Mouse (Mus musculus) ES-E14 (cell line): ENCODE data around the gene Pparg. TPM values are rescaled to one million over a fixed set of nuclear protein-coding genes. Genes with fewer than 3 reads are reported as not detected.

Experiments
- DNase-seq: peaks from one replicate; pipeline ENCODE4 v3.0.0-alpha.2; 2013; ENCODE audit warnings: low read depth, low spot score
- H3K27ac ChIP-seq: 2 replicates; pipeline ENCODE4 v1.5.1; 2012; ENCODE audit warnings: low read depth, mild to moderate bottlenecking, low read length, moderate library complexity, mixed read lengths; ENCODE audit not compliant: poor library complexity, insufficient read depth, severe bottlenecking
- H3K36me3 ChIP-seq: 2 replicates; pipeline ENCODE4 v1.6.1; 2012; ENCODE audit warnings: mild to moderate bottlenecking, low read length, moderate library complexity, mixed read lengths; ENCODE audit not compliant: control insufficient read depth, poor library complexity, insufficient read depth, severe bottlenecking
- H3K4me1 ChIP-seq, 2 experiments: fragments of 150-350 bp in 1 of 2; sonication (generic) in 1 of 2; 2 replicates each; pipeline ENCODE4 v1.6.1; 2012; ENCODE audit warnings: low read length in 2 of 2, mild to moderate bottlenecking in 1 of 2, mixed read lengths in 1 of 2; ENCODE audit not compliant: control insufficient read depth in 2 of 2, insufficient read depth in 2 of 2, poor library complexity in 1 of 2
- H3K4me3 ChIP-seq, 2 experiments: fragments of 150-350 bp in 1 of 2; sonication (generic) in 1 of 2; 2 replicates each; pipeline ENCODE4 v1.5.1; 2012; ENCODE audit warnings: low read length in 2 of 2, low read depth in 1 of 2, mild to moderate bottlenecking in 1 of 2, mixed read lengths in 1 of 2; ENCODE audit not compliant: insufficient read depth in 1 of 2, poor library complexity in 1 of 2, severe bottlenecking in 1 of 2
- H3K9ac ChIP-seq: 2 replicates; pipeline ENCODE4 v1.6.1; 2012; ENCODE audit warnings: low read depth, mild to moderate bottlenecking, low read length, mixed read lengths; ENCODE audit not compliant: poor library complexity, insufficient read depth, severe bottlenecking
- H3K9me3 ChIP-seq: fragments of 150-350 bp; sonication (generic); 2 replicates; pipeline ENCODE4 v1.6.1; 2012; ENCODE audit warnings: low read depth, mild to moderate bottlenecking, low read length; ENCODE audit not compliant: control insufficient read depth, insufficient read depth
- CHD2 ChIP-seq: IDR thresholded peaks from 2 replicates; pipeline ENCODE4 v1.6.1; 2014; ENCODE audit warnings: mild to moderate bottlenecking, low read depth, low read length, inconsistent platforms
- HCFC1 ChIP-seq: IDR thresholded peaks from 2 replicates; pipeline ENCODE4 v1.6.1; 2012; ENCODE audit warnings: low read length, inconsistent platforms, borderline replicate concordance; ENCODE audit not compliant: insufficient read depth
- MAFK ChIP-seq: IDR thresholded peaks from 2 replicates; pipeline ENCODE4 v1.6.1; 2014; ENCODE audit warnings: mild to moderate bottlenecking, low read depth, low read length, inconsistent platforms; ENCODE audit not compliant: insufficient read depth
- ZC3H11A ChIP-seq: IDR thresholded peaks from 2 replicates; pipeline ENCODE4 v1.6.1; 2012; ENCODE audit warnings: low read depth, mild to moderate bottlenecking, inconsistent platforms, low read length, borderline replicate concordance
- ZNF384 ChIP-seq: IDR thresholded peaks from 2 replicates; pipeline ENCODE4 v1.6.1; 2012; ENCODE audit warnings: low read depth, low read length, inconsistent platforms
- in situ Hi-C, 2 experiments: fragments of 600-800 bp; cut with MboI; formaldehyde crosslinking; loops; one replicate each; pipeline ENCODE4 v1.15.1; 2025; ENCODE audit warnings: low sequenced_read_pairs in 2 of 2, inconsistent platforms in 1 of 2; ENCODE audit not compliant: unreplicated experiment in 2 of 2
- total RNA-seq: library from RNA; depleted of rRNA; stranded (reverse); fragments of 300-350 nt; gene quantifications from 2 replicates; pipeline ENCODE4 v1.2.3, GENCODE M21; 2012; rRNA removed

Gene Pparg
- total RNA-seq, 1 experiment, result 0.85 TPM

GRCm38 (mm10) chr6:115536169-115536568 lies 175.4 kb downstream of the Pparg start:
- no peak overlapping the region for H3K9ac ChIP-seq
- DNase-seq, result no peak
- in situ Hi-C loops, result loop anchor here in 1 of 2 experiments (5.0 kb wide), 1 partner anchor 309 kb away; the partner anchor contains the start of gene Gm17482
- H3K9me3 ChIP-seq, result no peaks in the 10 kb centered on the region
- no peak overlapping the region for H3K27ac ChIP-seq
- H3K36me3 ChIP-seq, result no peaks in the 10 kb centered on the region
- no peak for TF ChIP-seq CHD2
- no peak for TF ChIP-seq MAFK
- no peak for TF ChIP-seq HCFC1
- no peak for TF ChIP-seq ZNF384
- no peak for TF ChIP-seq ZC3H11A
- H3K4me1 ChIP-seq, result peaks cover 0 to 5% of the 10 kb centered on the region in 2 experiments; a peak in 2 of 4 replicates
- H3K4me3 ChIP-seq, result no peak overlapping the region

- Histone ChIP-seq H3K4me1 (peaks cover 0 to 8% of the 10 kb centered on the region in 2 experiments; a peak in 3 of 4 replicates), H3K9ac (peak overlapping the region; percentile 58; the same call in 1 of the 2 replicates), H3K36me3 (no peaks in the 10 kb centered on the region), H3K4me3 (peak overlapping the region; percentile 21 to 58; a peak in 2 of 4 replicates), H3K9me3 (no peaks in the 10 kb centered on the region), H3K27ac (no peak overlapping the region)
- TF ChIP-seq ZNF384, result no peak
- TF ChIP-seq MAFK, result no peak
- TF ChIP-seq ZC3H11A, result peak; percentile 92
- TF ChIP-seq CHD2, result no peak
- peak; percentile 57; the same call in 1 of the 2 replicates for TF ChIP-seq HCFC1
- DNase-seq, result peak; percentile 86
- in situ Hi-C loops, result loop anchor here in 1 of 2 experiments (5.0 kb wide), 1 partner anchor 312 kb away; the partner anchor contains the start of gene Gm17482
These were observed 178.1 kb downstream of the Pparg start for GRCm38 (mm10) chr6:115538645-115539429.

Other genes starting within 250 kb of the Pparg start
- 0.04 and 0.16 TPM in 2 replicates for gene Syn2, start 226.0 kb upstream of the Pparg start, total RNA-seq
- gene Gm17482, start 133.6 kb upstream of the Pparg start, total RNA-seq, result not detected in 2 replicates
- 0.42 and 1.0 TPM in 2 replicates for gene Timp4, start 108.7 kb upstream of the Pparg start, total RNA-seq
- gene Tsen2, start 183.7 kb downstream of the Pparg start, total RNA-seq, result 35.9 and 43.3 TPM in 2 replicates
- gene Mkrn2os, start 231.6 kb downstream of the Pparg start, total RNA-seq, result 0.22 TPM in 1 of 2 replicates, not detected in the other
- 17.8 and 22.0 TPM in 2 replicates for gene Mkrn2, start 241.0 kb downstream of the Pparg start, total RNA-seq